Mouse (Mus musculus): ENCODE measurements around the gene Pilra. TPM values are rescaled to one million over a fixed set of nuclear protein-coding genes. Genes with fewer than 3 reads are reported as not detected.

Pilra gene
- 1.4 TPM for polyA plus RNA-seq (2017; shearing (Covaris generic))

DNA sequence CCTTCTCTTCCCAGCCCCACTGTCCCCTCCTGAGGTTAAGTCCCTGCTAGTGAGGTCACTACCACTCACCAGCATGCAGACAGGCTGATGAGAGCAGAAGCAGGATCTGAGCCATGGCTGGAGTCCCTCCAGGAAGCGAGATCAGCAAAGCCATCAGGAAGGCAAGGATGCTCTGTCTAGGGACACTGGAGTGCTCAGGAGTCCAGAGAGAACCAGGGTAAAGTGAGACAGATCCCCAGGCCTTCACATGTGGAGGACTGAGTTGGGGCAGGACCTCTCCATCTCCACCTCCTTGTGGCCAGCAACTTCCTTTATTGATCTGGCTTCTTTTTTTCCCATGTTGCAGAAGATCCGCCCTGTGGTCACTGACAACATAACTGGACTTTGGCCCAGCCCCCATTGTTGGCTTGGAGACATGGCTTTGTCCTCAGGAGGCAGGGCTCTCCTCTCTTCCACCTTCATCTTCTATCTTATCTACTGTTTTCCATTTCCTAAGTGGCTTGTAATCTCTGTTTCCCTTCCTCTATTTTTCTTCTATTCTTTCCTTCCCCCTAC lies at the start of gene Pilra:
Gene Pilra, minus strand, starts transcription at position 316 of the 555 bp plus-strand sequence.

DNA sequence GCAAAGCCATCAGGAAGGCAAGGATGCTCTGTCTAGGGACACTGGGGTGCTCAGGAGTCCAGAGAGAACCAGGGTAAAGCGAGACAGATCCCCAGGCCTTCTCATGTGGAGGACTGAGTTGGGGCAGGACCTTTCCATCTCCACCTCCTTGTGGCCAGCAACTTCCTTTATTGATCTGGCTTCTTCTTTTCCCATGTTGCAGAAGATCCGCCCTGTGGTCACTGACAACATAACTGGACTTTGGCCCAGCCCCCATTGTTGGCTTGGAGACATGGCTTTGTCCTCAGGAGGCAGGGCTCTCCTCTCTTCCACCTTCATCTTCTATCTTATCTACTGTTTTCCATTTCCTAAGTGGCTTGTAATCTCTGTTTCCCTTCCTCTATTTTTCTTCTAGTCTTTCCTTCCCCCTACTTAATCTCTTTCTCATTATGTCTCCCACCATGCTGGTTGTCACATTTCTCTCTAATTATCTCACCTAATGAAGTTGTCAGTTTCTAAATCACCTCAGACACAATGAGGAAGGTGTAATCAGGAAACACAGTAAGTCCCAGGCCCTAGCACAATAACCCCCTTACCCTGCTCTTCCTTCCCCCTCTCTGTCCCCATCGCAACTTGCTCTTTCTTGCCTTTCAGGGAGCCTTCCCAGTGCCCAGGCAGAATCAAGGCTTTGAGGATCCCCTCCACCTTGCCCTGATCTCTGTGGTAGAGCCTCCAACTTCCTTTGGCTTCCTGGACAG lies 35.7 kb upstream of the Pilra start, which contains the start of gene Pilrb2:
Gene Pilrb2, minus strand, starts transcription at position 172 of the 737 bp plus-strand sequence.

DNA sequence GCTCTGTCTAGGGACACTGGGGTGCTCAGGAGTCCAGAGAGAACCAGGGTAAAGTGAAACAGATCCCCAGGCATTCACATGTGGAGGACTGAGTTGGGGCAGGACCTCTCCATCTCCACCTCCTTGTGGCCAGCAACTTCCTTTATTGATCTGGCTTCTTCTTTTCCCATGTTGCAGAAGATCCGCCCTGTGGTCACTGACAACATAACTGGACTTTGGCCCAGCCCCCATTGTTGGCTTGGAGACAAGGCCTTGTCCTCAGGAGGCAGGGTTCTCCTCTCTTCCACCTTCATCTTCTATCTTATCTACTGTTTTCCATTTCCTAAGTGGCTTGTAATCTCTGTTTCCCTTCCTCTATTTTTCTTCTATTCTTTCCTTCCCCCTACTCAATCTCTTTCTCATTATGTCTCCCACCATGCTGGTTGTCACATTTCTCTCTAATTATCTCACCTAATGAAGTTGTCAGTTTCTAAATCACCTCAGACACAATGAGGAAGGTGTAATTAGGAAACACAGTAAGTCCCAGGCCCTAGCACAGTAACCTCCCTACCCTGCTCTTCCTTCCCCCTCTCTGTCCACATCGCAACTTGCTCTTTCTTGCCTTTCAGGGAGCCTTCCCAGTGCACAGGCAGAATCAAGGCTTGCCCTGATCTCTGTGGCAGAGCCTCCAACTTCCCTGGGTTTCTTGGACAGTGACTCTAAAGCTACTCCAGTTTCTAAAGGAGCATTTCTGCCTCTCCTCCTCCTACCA lies 22.1 kb upstream of the Pilra start, which contains the start of gene Pilrb1:
Gene Pilrb1, minus strand, starts transcription at position 147 of the 751 bp plus-strand sequence.

DNA sequence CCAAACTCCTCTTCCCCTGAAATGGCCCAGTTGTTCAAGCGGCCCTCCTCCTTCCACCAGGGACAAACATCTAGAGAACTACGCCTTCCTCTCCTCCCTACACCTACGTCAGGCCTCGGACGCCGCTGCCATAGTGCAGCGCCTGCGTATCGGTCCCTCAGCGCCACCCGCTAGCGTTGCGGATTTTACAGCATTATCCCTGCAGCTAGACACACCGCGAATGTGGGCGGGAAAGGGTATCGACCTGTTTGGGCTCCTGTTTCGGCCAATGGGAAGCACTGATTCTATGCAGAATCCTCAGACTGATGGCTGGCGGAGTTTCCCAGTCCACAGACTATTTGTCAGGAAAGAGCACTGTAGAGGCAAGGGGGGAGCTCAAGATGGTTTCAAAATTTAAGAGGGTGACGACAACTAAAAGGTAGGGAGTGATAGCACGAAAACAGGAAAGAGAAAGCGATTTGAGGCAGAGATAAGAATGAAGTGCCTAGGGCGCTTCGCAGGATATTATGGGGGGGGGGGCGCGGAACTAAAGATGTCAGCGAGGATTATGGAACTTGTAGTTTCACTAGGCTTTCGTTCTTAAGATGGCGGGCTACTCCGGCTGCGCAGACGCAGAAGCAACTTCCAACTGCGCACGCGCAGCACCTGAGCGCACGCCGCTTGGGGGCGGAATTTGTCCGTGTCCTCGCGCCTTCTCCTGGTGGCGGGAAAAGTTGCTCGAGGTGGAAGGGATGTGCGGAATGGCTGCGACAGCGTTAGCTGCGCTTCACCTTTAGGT lies 48.7 kb downstream of the Pilra start, which contains the start of the genes Mepce and Zcwpw1:
Gene Mepce, minus strand, starts transcription at position 505 of the 778 bp plus-strand sequence.
Gene Zcwpw1, plus strand, starts transcription at position 648 of the 778 bp plus-strand sequence.

DNA sequence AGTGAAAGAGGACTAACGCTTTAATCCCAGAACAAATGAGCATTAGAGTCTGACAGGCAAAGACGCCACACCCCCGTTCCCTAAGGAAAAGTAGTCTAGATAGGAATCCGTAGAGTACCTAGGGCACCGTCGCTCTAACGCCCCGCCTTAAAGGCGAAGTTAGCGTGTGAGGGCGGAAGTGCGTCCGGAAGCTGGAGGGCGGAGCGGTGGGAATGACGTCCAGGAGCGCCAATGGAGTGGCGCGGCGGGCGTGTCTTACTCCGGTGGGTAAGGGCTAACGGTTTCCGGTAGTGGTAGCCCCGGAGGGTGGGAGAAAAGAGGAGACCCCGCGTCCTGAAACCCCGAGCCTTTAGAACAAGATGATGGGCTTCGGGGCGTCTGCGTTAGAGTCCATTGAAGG lies 57.4 kb downstream of the Pilra start, which contains the start of gene Ppp1r35:
Gene Ppp1r35, plus strand, starts transcription at position 215 of the 400 bp plus-strand sequence.

Other genes starting within 250 kb of the Pilra start
- gene Mospd3, start 235.2 kb downstream of the Pilra start, polyA plus RNA-seq (2017; shearing (Covaris generic)) = 95.7 TPM
- gene Pcolce, start 222.5 kb downstream of the Pilra start, polyA plus RNA-seq (2017; shearing (Covaris generic)) = 2.3 TPM
- 0.73 TPM for gene Fbxo24, start 207.3 kb downstream of the Pilra start, polyA plus RNA-seq (2017; shearing (Covaris generic))
- gene Lrch4, start 207.2 kb downstream of the Pilra start, polyA plus RNA-seq (2017; shearing (Covaris generic)) = 319 TPM
- 77.8 TPM for gene Gm20605, start 207.1 kb downstream of the Pilra start, polyA plus RNA-seq (2017; shearing (Covaris generic))
- 139 TPM for gene Sap25, start 194.9 kb downstream of the Pilra start, polyA plus RNA-seq (2017; shearing (Covaris generic))
- gene Irs3, start 190.6 kb downstream of the Pilra start, polyA plus RNA-seq (2017; shearing (Covaris generic)) = not detected
- 28.0 TPM for gene Agfg2, start 151.6 kb downstream of the Pilra start, polyA plus RNA-seq (2017; shearing (Covaris generic))
- 1.9 TPM for gene Nyap1, start 94.7 kb downstream of the Pilra start, polyA plus RNA-seq (2017; shearing (Covaris generic))
- gene Tsc22d4, start 90.6 kb downstream of the Pilra start, polyA plus RNA-seq (2017; shearing (Covaris generic)) = 387 TPM
- 122 TPM for gene Ppp1r35, start 57.4 kb downstream of the Pilra start, polyA plus RNA-seq (2017; shearing (Covaris generic))
- 40.7 TPM for gene Mepce, start 48.6 kb downstream of the Pilra start, polyA plus RNA-seq (2017; shearing (Covaris generic))
- 13.9 TPM for gene Zcwpw1, start 48.5 kb downstream of the Pilra start, polyA plus RNA-seq (2017; shearing (Covaris generic))
- 2.1 TPM for gene Pilrb1, start 21.8 kb upstream of the Pilra start, polyA plus RNA-seq (2017; shearing (Covaris generic))
- gene Pilrb2, start 35.5 kb upstream of the Pilra start, polyA plus RNA-seq (2017; shearing (Covaris generic)) = 0.65 TPM
- gene Cyp3a13, start 85.3 kb upstream of the Pilra start, polyA plus RNA-seq (2017; shearing (Covaris generic)) = not detected
- gene Gjc3, start 126.8 kb upstream of the Pilra start, polyA plus RNA-seq (2017; shearing (Covaris generic)) = not detected
- not detected for gene Azgp1, start 145.2 kb upstream of the Pilra start, polyA plus RNA-seq (2017; shearing (Covaris generic))
- not detected for gene Smok3a, start 185.0 kb upstream of the Pilra start, polyA plus RNA-seq (2017; shearing (Covaris generic))
- gene Smok3b, start 185.1 kb upstream of the Pilra start, polyA plus RNA-seq (2017; shearing (Covaris generic)) = 0.17 TPM
- gene Smok3c, start 216.9 kb upstream of the Pilra start, polyA plus RNA-seq (2017; shearing (Covaris generic)) = not detected
- gene Zkscan1, start 248.8 kb upstream of the Pilra start, polyA plus RNA-seq (2017; shearing (Covaris generic)) = 16.0 TPM

All from CD4-positive, CD25-positive, alpha-beta regulatory T cell (primary cell).